Mouse (Mus musculus): ENCODE measurements around the gene Pih1d2. TPM values are rescaled to one million over a fixed set of nuclear protein-coding genes. Genes with fewer than 3 reads are reported as not detected.

The Pih1d2 gene
- total RNA-seq, 2 experiments from 2014 or later: 2.0 to 3.8 TPM

DNA sequence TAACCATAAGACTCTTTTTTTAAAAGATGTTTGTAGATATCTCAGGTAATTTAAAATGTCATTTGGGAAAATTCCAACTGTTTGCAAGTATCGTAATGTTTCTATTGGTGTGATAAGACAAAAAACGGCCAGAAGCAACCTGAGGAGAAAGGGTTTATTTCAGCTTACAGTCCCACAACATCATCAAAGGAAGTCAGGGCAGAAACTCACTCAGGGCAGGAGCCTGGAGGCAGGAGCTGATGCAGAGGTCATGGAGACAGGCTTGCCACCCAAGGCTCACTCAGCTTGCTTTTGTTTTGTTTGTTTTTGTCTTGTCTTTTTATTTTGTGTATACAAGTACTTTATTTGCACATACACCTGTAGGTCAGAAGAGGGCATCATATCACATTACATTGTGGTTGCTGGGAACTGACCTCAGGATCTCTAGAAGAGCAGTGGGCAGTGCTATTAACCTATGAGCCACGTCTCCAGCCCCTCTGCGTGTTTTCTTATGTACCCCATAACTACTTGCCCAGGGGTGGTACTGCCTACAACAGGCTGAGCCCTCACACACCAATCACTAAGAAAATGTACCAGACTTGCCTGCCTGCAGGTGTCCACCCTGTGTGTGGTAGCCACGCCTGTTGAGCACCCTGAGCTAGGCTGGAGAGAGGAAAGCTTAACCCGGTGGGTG lies 15.0 kb downstream of the Pih1d2 start:
- no peak for TF ChIP-seq CTCF (IDR thresholded peaks at IDR 0.05)
- Histone ChIP-seq H3K27ac (no peak overlapping the region), H3K4me3 (no peak overlapping the region)
- intact Hi-C loops (cut with DNase I): no loop called here
- no peak for DNase-seq (ENCODE audit: extremely low spot score in 1 of 2, low spot score in 2 of 2)

DNA sequence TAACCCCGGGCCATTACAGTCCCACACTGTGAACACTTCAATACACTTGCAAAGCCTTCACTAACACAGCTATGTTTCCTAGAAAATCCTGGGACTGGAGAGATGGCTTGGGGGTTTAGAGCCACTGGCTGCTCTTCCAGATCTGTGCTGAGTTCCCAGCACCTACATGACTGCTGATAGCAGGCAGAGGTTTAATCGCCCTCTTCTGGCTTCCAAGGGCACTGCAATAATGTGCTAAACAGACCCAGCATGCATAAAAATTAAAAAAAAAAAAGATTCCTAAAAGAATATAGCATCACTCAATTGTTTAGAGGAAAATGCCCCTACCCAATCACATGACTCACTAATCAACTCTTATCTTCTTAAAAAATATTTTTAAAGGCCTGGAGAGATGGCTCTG lies 15.9 kb downstream of the Pih1d2 start:
- intact Hi-C loops (cut with DNase I): no loop called here
- H3K4me3 ChIP-seq: no peak overlapping the region
- no peak for DNase-seq (ENCODE audit: extremely low spot score in 1 of 2, low spot score in 2 of 2)
- peak; percentile 33 for TF ChIP-seq CTCF (IDR thresholded peaks at IDR 0.05)
- H3K27ac ChIP-seq: no peak overlapping the region

DNA sequence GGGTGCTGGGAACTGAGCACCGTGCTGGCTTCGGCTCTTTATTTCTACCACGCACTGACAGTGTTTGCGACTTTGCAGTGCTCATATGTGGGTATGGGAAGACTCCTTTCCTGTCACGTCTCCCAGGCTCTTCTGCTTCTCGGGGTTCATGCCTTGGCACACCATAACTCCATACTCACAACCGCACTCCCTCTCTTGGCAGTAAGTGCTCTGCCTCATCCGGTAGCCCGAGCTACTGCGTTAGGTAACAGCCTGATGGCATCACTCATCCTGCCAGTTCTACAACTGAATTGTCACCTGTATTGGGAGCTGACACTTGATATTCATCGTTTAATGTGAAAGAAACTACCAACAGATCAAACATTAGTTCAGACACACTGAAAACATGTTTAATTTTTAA lies 17.1 kb downstream of the Pih1d2 start:
- Histone ChIP-seq H3K4me3 (no peak overlapping the region), H3K27ac (no peak overlapping the region)
- no peak for DNase-seq (ENCODE audit: extremely low spot score in 1 of 2, low spot score in 2 of 2)
- TF ChIP-seq CTCF (IDR thresholded peaks at IDR 0.05): no peak
- intact Hi-C loops (cut with DNase I): no loop called here

DNA sequence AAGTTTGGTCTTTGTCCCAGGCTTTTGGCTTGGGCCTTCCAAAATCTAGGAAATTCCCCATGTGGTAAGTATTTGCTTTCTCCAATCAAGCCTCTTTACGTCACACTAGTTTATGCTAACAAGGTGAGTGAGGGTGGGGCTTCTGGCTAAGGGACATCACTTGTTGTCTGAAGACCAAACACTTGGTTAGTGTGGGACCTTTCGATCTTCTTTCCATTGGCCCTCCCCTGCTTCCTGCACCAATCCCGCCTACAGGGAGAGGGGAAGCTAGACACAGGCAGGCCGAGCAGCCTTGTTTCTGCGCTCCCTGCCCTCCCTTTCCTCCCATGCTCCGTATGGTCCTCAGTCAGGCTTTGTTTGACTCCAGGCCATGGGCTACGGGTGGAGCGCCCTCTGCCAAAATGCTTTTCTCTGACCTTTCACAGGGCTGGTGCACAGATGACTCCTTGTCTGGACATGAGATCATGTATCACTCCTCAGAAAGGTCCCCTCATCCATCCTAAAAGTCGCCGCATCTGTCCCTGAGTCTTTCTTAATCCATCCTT lies 29.8 kb downstream of the Pih1d2 start:
- Histone ChIP-seq H3K27ac (no peak overlapping the region), H3K4me3 (no peak overlapping the region)
- DNase-seq (ENCODE audit: extremely low spot score in 1 of 2, low spot score in 2 of 2): no peak
- intact Hi-C loops (cut with DNase I): no loop called here
- no peak for TF ChIP-seq CTCF (IDR thresholded peaks at IDR 0.05)

DNA sequence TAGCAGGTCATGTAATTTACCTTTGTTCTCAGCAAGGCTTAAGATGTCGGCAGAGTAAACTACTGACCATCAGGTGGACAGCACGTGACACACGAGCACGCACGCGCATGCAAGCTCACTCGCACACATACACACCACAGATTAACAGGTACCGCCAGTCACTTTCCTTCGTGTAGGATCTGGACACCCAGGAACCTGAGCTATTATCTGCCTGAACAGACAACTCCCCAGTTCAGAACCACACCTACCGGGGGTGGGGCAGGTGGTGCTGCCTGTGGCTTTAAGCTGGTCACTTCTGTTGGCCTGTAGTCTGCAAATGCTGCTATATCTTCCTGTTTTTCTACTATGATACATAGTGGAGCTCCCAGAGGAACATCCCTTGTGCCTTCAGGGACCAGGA lies 33.4 kb downstream of the Pih1d2 start:
- H3K27ac ChIP-seq: no peak overlapping the region
- DNase-seq (ENCODE audit: extremely low spot score in 1 of 2, low spot score in 2 of 2): no peak
- no peak for TF ChIP-seq CTCF (IDR thresholded peaks at IDR 0.05)
- no peak overlapping the region for H3K4me3 ChIP-seq
- intact Hi-C loops (cut with DNase I): loop anchor here (10.0 kb wide), 1 partner anchor 206 kb away; no protein-coding TSS in a partner anchor

DNA sequence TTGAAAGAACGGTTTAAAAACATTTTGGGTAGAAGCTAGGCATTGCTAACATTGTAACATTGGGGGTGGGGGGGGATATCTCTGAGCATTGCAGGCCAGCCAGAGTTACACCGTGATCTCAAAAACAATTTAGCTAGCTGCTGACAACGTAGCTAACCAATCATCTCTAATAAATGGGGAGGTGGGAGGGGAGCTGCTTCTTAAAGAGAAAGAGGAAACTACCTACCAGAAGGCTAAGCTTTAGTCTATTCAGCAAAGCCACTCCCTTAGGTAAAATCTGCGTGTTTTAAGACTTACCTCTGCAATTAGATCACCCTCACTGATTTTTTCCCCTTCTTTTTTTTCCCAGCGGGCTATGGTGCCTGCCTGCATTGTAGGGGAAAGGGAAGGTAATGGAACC lies 41.3 kb downstream of the Pih1d2 start:
- H3K27ac ChIP-seq: no peak overlapping the region; the same call in 1 of the 2 replicates
- H3K4me3 ChIP-seq: peak overlapping the region; percentile 92
- DNase-seq (ENCODE audit: extremely low spot score in 1 of 2, low spot score in 2 of 2): no peak
- intact Hi-C loops (cut with DNase I): loop anchor here (5.0 to 10.0 kb wide), 2 partner anchors 109 to 214 kb away; partner anchors contain the start of gene Fdxacb1
- TF ChIP-seq CTCF (IDR thresholded peaks at IDR 0.05): no peak

DNA sequence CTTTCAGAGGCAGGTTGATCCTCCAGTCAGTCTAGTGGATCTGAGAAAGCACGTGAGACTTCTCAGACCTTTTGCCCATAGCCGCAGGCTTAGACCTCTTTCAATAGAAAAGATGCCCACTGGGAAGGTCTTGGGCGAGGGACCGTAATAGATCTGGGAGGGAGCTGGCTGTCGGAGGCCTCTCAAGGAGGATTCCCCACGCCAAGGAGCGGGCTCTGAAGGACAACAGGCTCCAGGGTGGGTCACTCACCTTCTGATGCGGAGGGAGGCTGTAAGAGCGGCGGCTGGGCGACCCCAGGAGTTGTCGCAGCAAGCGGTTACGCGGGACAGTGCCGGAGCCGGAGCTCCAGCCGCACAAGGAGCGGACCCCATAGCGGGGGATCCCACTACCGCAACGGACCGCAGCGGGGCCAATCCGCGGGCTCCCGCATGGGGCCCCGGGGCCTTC lies 41.8 kb downstream of the Pih1d2 start:
- intact Hi-C loops (cut with DNase I): loop anchor here (5.0 to 10.0 kb wide), 2 partner anchors 108 to 214 kb away; partner anchors contain the start of gene Fdxacb1
- H3K4me3 ChIP-seq: peak overlapping the region; percentile 92
- no peak for TF ChIP-seq CTCF (IDR thresholded peaks at IDR 0.05)
- H3K27ac ChIP-seq: peak overlapping the region; percentile 90
- no peak for DNase-seq (ENCODE audit: extremely low spot score in 1 of 2, low spot score in 2 of 2)

DNA sequence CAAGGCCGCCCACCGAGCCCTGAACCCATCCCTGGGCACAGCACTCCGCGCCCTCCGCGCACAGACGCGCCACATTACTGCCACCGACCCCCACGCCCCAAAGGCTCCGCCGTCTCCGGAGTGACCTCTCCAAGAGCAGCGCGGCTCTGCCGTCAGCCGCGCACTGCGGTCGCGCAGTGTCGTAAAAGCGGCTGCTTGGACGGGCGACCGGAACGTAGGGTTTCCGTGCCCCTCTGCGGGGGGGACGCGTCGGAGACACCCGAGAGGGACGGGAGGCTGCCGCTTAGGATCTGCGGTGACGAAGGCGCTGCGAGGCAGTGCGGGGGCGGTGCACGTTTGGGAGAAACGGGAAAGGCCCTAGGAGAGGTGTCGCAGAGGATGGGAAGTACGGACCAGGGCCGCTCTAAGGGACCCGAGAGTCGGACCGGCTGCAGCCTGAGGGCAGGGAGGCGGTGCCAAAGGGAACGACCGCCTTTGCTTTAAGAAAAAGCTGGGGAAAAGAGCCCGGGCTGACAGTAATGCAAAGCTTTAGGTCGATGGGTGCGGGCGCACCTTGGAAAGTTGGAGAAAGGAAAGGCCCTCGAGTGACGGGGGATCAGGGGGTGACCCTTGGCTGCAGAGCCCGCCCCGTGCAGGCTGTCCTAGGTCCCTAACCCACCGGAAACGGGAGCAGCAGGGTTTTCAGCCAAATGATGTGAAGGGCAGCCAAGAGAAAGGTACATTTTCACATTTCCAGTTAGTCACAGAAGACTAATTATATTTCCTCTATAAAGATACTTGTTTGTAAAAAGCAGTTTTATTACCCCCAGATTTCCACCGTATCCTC lies 42.5 kb downstream of the Pih1d2 start, which contains the start of gene Dlat:
Dlat (minus strand) TSS at position 389 of the 826 bp plus-strand sequence.
- H3K27ac ChIP-seq: peak within 1 kb of the TSS; percentile 90
- intact Hi-C loops (cut with DNase I): loop anchor here (5.0 to 10.0 kb wide), 2 partner anchors 108 to 215 kb away; partner anchors contain the start of gene Fdxacb1
- no peak for TF ChIP-seq CTCF (IDR thresholded peaks at IDR 0.05)
- DNase-seq (ENCODE audit: extremely low spot score in 1 of 2, low spot score in 2 of 2): peak; percentile 89
- peak within 1 kb of the TSS; percentile 92 for H3K4me3 ChIP-seq

DNA sequence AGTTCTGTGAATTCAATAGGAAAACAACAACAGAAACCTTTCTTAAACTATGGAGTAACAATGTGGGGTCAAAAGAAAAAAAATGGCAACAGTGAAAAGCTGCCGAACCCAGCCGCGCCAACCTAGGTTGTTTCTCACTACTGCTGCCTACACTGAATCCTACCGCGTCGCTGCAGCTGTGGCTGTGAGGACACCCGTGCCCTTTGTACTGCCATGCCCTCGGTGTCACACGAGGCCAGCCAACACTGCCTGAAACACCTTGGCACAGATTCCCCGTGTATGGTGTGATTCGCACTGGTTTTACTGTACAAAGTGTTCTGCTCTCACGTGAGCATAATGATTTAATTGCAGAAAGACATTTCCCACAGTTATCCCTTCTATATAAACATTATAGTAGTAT lies 43.3 kb downstream of the Pih1d2 start:
- Histone ChIP-seq H3K4me3 (peak overlapping the region; percentile 92), H3K27ac (peak overlapping the region; percentile 41)
- TF ChIP-seq CTCF (IDR thresholded peaks at IDR 0.05): no peak
- intact Hi-C loops (cut with DNase I): no loop called here
- no peak for DNase-seq (ENCODE audit: extremely low spot score in 1 of 2, low spot score in 2 of 2)

DNA sequence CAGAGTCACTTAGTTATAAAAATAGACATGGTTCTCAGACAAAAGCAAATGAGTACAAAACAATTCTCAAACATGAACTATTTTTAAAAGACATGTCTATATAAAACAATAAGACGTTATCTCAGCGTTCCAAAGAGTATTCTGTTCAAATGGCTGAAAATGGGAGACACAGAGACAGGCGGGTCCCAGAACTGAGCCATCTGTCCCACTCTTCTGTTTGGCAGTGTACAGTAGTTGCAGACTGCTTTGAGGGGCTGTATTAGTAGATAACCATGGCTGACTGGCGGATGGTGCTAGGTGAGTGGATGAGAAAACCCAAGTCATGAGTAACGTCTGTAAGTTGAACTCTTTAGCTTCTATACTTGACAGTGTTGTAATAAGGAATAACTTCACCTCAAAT lies 47.7 kb downstream of the Pih1d2 start:
- intact Hi-C loops (cut with DNase I): no loop called here
- DNase-seq (ENCODE audit: extremely low spot score in 1 of 2, low spot score in 2 of 2): no peak
- no peak overlapping the region for H3K27ac ChIP-seq

DNA sequence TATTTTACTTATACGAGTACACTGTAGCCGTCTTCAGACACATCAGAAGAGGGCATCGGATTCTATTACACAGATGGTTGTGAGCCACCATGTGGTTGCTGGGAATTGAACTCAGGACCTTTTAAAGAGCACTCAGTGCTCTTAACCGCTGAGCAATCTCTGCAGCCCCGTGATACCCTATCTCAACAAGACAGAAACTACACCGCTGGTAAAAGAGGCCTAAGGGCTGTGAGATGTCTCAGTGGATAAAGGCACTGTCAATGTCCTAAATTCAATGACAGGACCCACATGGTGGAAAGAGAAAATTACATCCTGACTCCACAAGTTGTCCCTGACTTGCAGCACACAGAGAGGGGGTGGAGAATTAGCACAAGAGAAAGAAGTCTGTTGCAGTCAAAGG lies 49.3 kb downstream of the Pih1d2 start:
- Histone ChIP-seq H3K4me3 (no peak overlapping the region), H3K27ac (no peak overlapping the region)
- intact Hi-C loops (cut with DNase I): no loop called here
- DNase-seq (ENCODE audit: extremely low spot score in 1 of 2, low spot score in 2 of 2): no peak
- TF ChIP-seq CTCF (IDR thresholded peaks at IDR 0.05): no peak

More for the DNA sequence above, 47.7 kb downstream of the Pih1d2 start:
- TF ChIP-seq CTCF (IDR thresholded peaks at IDR 0.05): no peak
- H3K4me3 ChIP-seq: no peak overlapping the region

All from left cerebral cortex, adult 2 months (tissue).